Mouse (Mus musculus) bone marrow, adult 2 months (tissue): ENCODE results near the gene Togaram2.

ENCODE experiments used
- CTCF ChIP-seq: fragments of 200-500 bp; IDR thresholded peaks from 2 replicates; pipeline ENCODE4 v1.5.1; 2011; ENCODE audit warnings: low read length, control low read depth; ENCODE audit not compliant: control insufficient read depth, insufficient read depth
- POLR2A ChIP-seq: fragments of 200-500 bp; IDR thresholded peaks from 2 replicates; pipeline ENCODE4 v1.6.1; 2011; ENCODE audit warnings: low read depth, mild to moderate bottlenecking, control low read depth, low read length, borderline replicate concordance; ENCODE audit not compliant: control insufficient read depth

DNA sequence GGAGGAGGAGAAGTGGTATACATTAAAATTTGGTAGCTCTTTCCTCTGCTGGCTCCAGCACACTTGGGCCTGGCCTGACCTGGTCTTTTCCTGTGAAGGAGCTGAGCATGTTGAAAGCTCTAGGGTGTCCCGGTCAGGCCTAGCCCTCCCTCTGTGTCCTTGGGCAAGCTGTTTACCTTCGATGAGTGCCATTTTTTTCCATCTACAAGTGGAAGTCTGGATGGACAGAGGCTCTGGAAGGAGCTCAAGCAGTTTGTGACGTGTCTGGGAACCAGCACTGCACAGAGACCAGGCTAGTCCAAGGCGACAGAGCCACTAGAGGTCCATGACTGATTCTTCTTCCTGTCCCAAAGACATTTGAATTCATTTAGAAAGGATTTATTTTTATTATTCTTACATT lies 7.9 kb upstream of the Togaram2 start:
- TF ChIP-seq CTCF (no peak), POLR2A (no peak)
